Mouse (Mus musculus) CH12.LX (cell line): ENCODE data around the gene 4930415O20Rik. TPM values are rescaled to one million over a fixed set of nuclear protein-coding genes. Genes with fewer than 3 reads are reported as not detected.

ENCODE experiments used
- DNase-seq: peaks from one replicate; pipeline ENCODE4 v3.0.0-alpha.2; 2013; ENCODE audit errors: extremely low read depth
- H3K27ac ChIP-seq: 2 replicates; pipeline ENCODE4 v1.5.1; 2012; ENCODE audit warnings: low read depth, mild to moderate bottlenecking, control low read depth, moderate library complexity; ENCODE audit not compliant: insufficient read depth
- H3K27me3 ChIP-seq: replicated peaks from 2 replicates; pipeline ENCODE3; 2012; ENCODE audit warnings: inconsistent platforms
- H3K36me3 ChIP-seq, 2 experiments: replicated peaks in 1 of 2; 2 replicates each; pipeline versions ENCODE3 to v1.6.1; 2012; ENCODE audit warnings: inconsistent platforms in 1 of 2, low read length in 1 of 2, mild to moderate bottlenecking in 1 of 2, mixed read lengths in 1 of 2, moderate library complexity in 1 of 2; ENCODE audit not compliant: control insufficient read depth in 1 of 2, insufficient read depth in 1 of 2
- H3K4me1 ChIP-seq, 2 experiments: 2 replicates each; pipeline ENCODE4 v1.6.1; 2012; ENCODE audit warnings: inconsistent platforms in 1 of 2, moderate library complexity in 1 of 2; ENCODE audit not compliant: insufficient read depth in 2 of 2, control insufficient read depth in 1 of 2
- H3K4me2 ChIP-seq: 2 replicates; pipeline ENCODE4 v1.6.1; 2012; ENCODE audit warnings: low read depth, mild to moderate bottlenecking, control low read depth; ENCODE audit not compliant: poor library complexity, insufficient read depth, severe bottlenecking
- H3K4me3 ChIP-seq, 3 experiments: fragments of 150-350 bp in 1 of 3; sonication (generic) in 1 of 3; replicated peaks in 1 of 3; 2 replicates each; pipeline versions ENCODE3 to v1.5.1; 2011 to 2012; ENCODE audit warnings: low read depth in 2 of 3, low read length in 2 of 3, mild to moderate bottlenecking in 2 of 3, moderate library complexity in 2 of 3, control low read depth in 1 of 3, improper control_type of control experiment in 1 of 3, inconsistent platforms in 1 of 3, mixed read lengths in 1 of 3; ENCODE audit not compliant: poor library complexity in 1 of 3
- H3K79me2 ChIP-seq: replicated peaks from 2 replicates; pipeline ENCODE4 v1.6.1; 2012; ENCODE audit warnings: mild to moderate bottlenecking, moderate library complexity; ENCODE audit not compliant: control insufficient read depth, poor library complexity, insufficient read depth, severe bottlenecking; ENCODE audit errors: extremely low read depth
- H3K9ac ChIP-seq: 2 replicates; pipeline ENCODE4 v1.6.1; 2012; ENCODE audit warnings: low read depth, mild to moderate bottlenecking, control low read depth, moderate library complexity; ENCODE audit not compliant: insufficient read depth
- H3K9me3 ChIP-seq: replicated peaks from 2 replicates; pipeline ENCODE3; 2012; ENCODE audit warnings: low read length, inconsistent platforms, mixed read lengths
- BHLHE40 ChIP-seq: IDR thresholded peaks from 2 replicates; pipeline ENCODE4 v1.6.1; 2011; ENCODE audit warnings: mild to moderate bottlenecking, low read depth, low read length, improper control_type of control experiment
- CHD1 ChIP-seq: IDR thresholded peaks from 2 replicates; pipeline ENCODE4 v1.6.1; 2012; ENCODE audit warnings: low read depth, low read length, improper control_type of control experiment, inconsistent platforms
- CHD2 ChIP-seq: IDR thresholded peaks from 2 replicates; pipeline ENCODE4 v1.6.1; 2011; ENCODE audit warnings: low read length, improper control_type of control experiment
- E2F4 ChIP-seq: IDR thresholded peaks from 2 replicates; pipeline ENCODE4 v1.6.1; 2011; ENCODE audit warnings: low read depth, low read length, improper control_type of control experiment; ENCODE audit not compliant: insufficient replicate concordance
- ETS1 ChIP-seq: conservative IDR thresholded peaks from 2 replicates; pipeline ENCODE4 v1.6.1; 2012; ENCODE audit warnings: low read depth, mild to moderate bottlenecking, inconsistent platforms, low read length, improper control_type of control experiment, moderate library complexity
- IRF4 ChIP-seq: IDR thresholded peaks from 2 replicates; pipeline ENCODE4 v1.6.1; 2014; ENCODE audit warnings: low read depth, mild to moderate bottlenecking, inconsistent platforms, low read length, improper control_type of control experiment
- MAZ ChIP-seq: IDR thresholded peaks from 2 replicates; pipeline ENCODE4 v1.6.1; 2012; ENCODE audit warnings: low read depth, mild to moderate bottlenecking, inconsistent platforms, low read length, improper control_type of control experiment, moderate library complexity
- NRF1 ChIP-seq: IDR thresholded peaks from 2 replicates; pipeline ENCODE4 v1.6.1; 2014; ENCODE audit warnings: low read depth, mild to moderate bottlenecking, inconsistent platforms, low read length, improper control_type of control experiment, moderate library complexity
- POLR2A ChIP-seq: IDR thresholded peaks from 2 replicates; pipeline ENCODE4 v1.6.1; 2011; ENCODE audit warnings: low read depth, mild to moderate bottlenecking, improper control_type of control experiment, low read length
- RCOR1 ChIP-seq: conservative IDR thresholded peaks from 2 replicates; pipeline ENCODE4 v1.6.1; 2012; ENCODE audit warnings: low read depth, mild to moderate bottlenecking, inconsistent platforms, low read length, improper control_type of control experiment
- SIN3A ChIP-seq: IDR thresholded peaks from 2 replicates; pipeline ENCODE4 v1.6.1; 2012; ENCODE audit warnings: low read length, improper control_type of control experiment, inconsistent platforms
- SMC3 ChIP-seq: IDR thresholded peaks from 2 replicates; pipeline ENCODE4 v1.6.1; 2011; ENCODE audit warnings: low read depth, low read length, improper control_type of control experiment
- TCF12 ChIP-seq: IDR thresholded peaks from 2 replicates; pipeline ENCODE4 v1.6.1; 2014; ENCODE audit warnings: low read depth, mild to moderate bottlenecking, inconsistent platforms, low read length, improper control_type of control experiment
- UBTF ChIP-seq: IDR thresholded peaks from 2 replicates; pipeline ENCODE4 v1.6.1; 2012; ENCODE audit warnings: low read depth, mild to moderate bottlenecking, inconsistent platforms, low read length, improper control_type of control experiment, moderate library complexity
- USF2 ChIP-seq: conservative IDR thresholded peaks from 2 replicates; pipeline ENCODE4 v1.6.1; 2011; ENCODE audit warnings: low read depth, low read length, improper control_type of control experiment
- ZC3H11A ChIP-seq: IDR thresholded peaks from 2 replicates; pipeline ENCODE4 v1.6.1; 2012; ENCODE audit warnings: low read depth, mild to moderate bottlenecking, inconsistent platforms, low read length, improper control_type of control experiment
- ZKSCAN1 ChIP-seq: IDR thresholded peaks from 2 replicates; pipeline ENCODE4 v1.6.1; 2012; ENCODE audit warnings: low read depth, inconsistent platforms, low read length, improper control_type of control experiment, borderline replicate concordance
- ZMIZ1 ChIP-seq: IDR thresholded peaks from 2 replicates; pipeline ENCODE4 v1.6.1; 2012; ENCODE audit warnings: low read depth, mild to moderate bottlenecking, inconsistent platforms, low read length, improper control_type of control experiment
- dilution Hi-C: fragments of 300-500 bp; cut with MboI; formaldehyde crosslinking; loops from 2 replicates; pipeline ENCODE4 v1.14.3; 2020; ENCODE audit warnings: low sequenced_read_pairs; ENCODE audit not compliant: extremely low pct_unique_long_range_greater_than_20kb, extremely low pct_ligation_motif_present
- in situ Hi-C: fragments of 300-500 bp; cut with MboI; formaldehyde crosslinking; loops from 3 replicates; pipeline ENCODE4 v1.14.3; 2019; ENCODE audit warnings: low sequenced_read_pairs, low pct_ligation_motif_present, low pct_unique_long_range_greater_than_20kb, mixed read lengths
- polyA plus RNA-seq: library from polyadenylated mRNA; unstranded; fragments of >175 nt; gene quantifications from 2 replicates; pipeline ENCODE4 v1.2.1, GENCODE M21; 2012; ENCODE audit warnings: low read depth; ENCODE audit not compliant: insufficient read length
- total RNA-seq, 2 experiments: library from RNA; depleted of rRNA; stranded (reverse); fragments of 300-350 nt in 1 of 2; fragments of >200 nt in 1 of 2; gene quantifications; 2 replicates each; pipeline ENCODE4 v1.2.3; 2012 to 2014

Gene 4930415O20Rik
- total and polyA plus RNA-seq, 3 experiments, result not detected

GRCm38 (mm10) chr15:98604041-98604575 is 33.3 kb downstream of the 4930415O20Rik start:
- Histone ChIP-seq H3K9me3 (no peaks in the 10 kb centered on the region), H3K36me3 (no peaks in the 10 kb centered on the region), H3K27ac (no peak overlapping the region), H3K79me2 (no peaks in the 10 kb centered on the region), H3K4me3 (no peak overlapping the region), H3K9ac (no peak overlapping the region), H3K4me1 (peaks cover 4 to 10% of the 10 kb centered on the region in 2 experiments; a peak in 3 of 4 replicates), H3K27me3 (peaks cover 92% of the 10 kb centered on the region), H3K4me2 (no peak overlapping the region)
- no peak for TF ChIP-seq ZKSCAN1
- no peak for TF ChIP-seq UBTF
- TF ChIP-seq ZMIZ1, result no peak
- no peak for DNase-seq
- dilution Hi-C loops, result no loop called here
- in situ Hi-C loops, result no loop called here

DNA sequence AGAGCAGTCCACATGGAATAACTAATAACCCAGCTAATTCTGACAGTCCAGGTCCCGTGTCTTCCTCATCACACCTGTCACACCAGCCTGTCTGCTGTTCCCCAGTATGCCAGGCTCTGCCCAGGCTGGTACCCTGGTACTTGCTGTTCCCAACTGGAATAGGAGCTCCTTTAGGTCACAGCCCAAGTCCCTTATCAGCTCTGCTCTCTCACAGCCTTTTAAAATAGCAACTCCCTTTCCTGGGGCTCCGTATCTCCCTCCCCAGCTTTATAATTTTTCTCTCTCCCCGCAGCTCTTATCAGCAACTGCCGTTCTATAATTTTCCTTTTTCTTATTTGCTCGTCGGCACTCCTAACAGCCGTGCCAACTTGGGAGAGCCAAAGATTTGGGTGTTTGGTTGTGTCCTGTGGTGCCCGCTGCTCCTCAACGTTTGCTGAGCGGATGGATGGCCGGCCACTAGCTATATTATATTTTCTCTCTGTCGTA is 35.3 kb downstream of the 4930415O20Rik start:
- H3K4me2 ChIP-seq, result no peak overlapping the region
- no peaks in the 10 kb centered on the region for H3K9me3 ChIP-seq
- H3K27ac ChIP-seq, result no peak overlapping the region
- no peak for DNase-seq
- H3K36me3 ChIP-seq, result no peaks in the 10 kb centered on the region
- 0 out of 4 replicates have a peak, but pooled peaks cover 0 to 3% of the 10 kb centered on the region in 2 experiments for H3K4me1 ChIP-seq
- TF ChIP-seq ZC3H11A, result no peak
- TF ChIP-seq IRF4, result no peak
- no peak for TF ChIP-seq POLR2A
- H3K79me2 ChIP-seq, result no peaks in the 10 kb centered on the region
- no peak overlapping the region for H3K9ac ChIP-seq
- H3K4me3 ChIP-seq, result no peak overlapping the region
- dilution Hi-C loops (no loop called here), in situ Hi-C loops (no loop called here)
- peaks cover 93% of the 10 kb centered on the region for H3K27me3 ChIP-seq

- TF ChIP-seq CHD2, result no peak
- TF ChIP-seq SIN3A, result no peak
- no peak for TF ChIP-seq TCF12
- no peak for TF ChIP-seq RCOR1
- no peak for TF ChIP-seq MAZ
- TF ChIP-seq E2F4, result no peak
- TF ChIP-seq NRF1, result no peak
- TF ChIP-seq ZMIZ1, result no peak
- no peak for TF ChIP-seq ETS1
- TF ChIP-seq BHLHE40, result no peak
- TF ChIP-seq USF2, result no peak
- TF ChIP-seq IRF4, result no peak
- TF ChIP-seq CHD1, result no peak
- no peak for TF ChIP-seq SMC3
- TF ChIP-seq, all 38 proteins: peak for 0
- Histone ChIP-seq H3K4me3 (no peak overlapping the region), H3K27ac (no peak overlapping the region)
These were observed 35.9 kb downstream of the 4930415O20Rik start for GRCm38 (mm10) chr15:98606739-98607138.

More at GRCm38 (mm10) chr15:98606739-98607138, 35.9 kb downstream of the 4930415O20Rik start:
- H3K36me3 ChIP-seq, result no peaks in the 10 kb centered on the region
- H3K9ac ChIP-seq, result no peak overlapping the region
- no peak overlapping the region for H3K4me2 ChIP-seq
- no peaks in the 10 kb centered on the region for H3K9me3 ChIP-seq
- dilution Hi-C loops, result no loop called here
- peaks cover 89% of the 10 kb centered on the region for H3K27me3 ChIP-seq
- in situ Hi-C loops, result no loop called here
- 0 out of 4 replicates have a peak, but pooled peaks cover 0 to 3% of the 10 kb centered on the region in 2 experiments for H3K4me1 ChIP-seq
- no peak for DNase-seq
- H3K79me2 ChIP-seq, result no peaks in the 10 kb centered on the region
